Mouse (Mus musculus) brain, embryonic 14.5 days (tissue): ENCODE measurements around the gene Zbtb44.

Source experiments
- CTCF ChIP-seq: fragments of 200-500 bp; IDR thresholded peaks from 2 replicates; pipeline ENCODE4 v1.5.1; 2012; ENCODE audit warnings: inconsistent platforms, mild to moderate bottlenecking, moderate library complexity, borderline replicate concordance; ENCODE audit not compliant: insufficient read depth, insufficient read length; ENCODE audit errors: extremely low read depth
- POLR2A ChIP-seq: fragments of 200-500 bp; IDR thresholded peaks from 2 replicates; pipeline ENCODE4 v1.6.1; 2012; ENCODE audit warnings: mild to moderate bottlenecking, inconsistent platforms, borderline replicate concordance; ENCODE audit not compliant: poor library complexity, insufficient read depth, insufficient read length, severe bottlenecking; ENCODE audit errors: extremely low read depth

DNA sequence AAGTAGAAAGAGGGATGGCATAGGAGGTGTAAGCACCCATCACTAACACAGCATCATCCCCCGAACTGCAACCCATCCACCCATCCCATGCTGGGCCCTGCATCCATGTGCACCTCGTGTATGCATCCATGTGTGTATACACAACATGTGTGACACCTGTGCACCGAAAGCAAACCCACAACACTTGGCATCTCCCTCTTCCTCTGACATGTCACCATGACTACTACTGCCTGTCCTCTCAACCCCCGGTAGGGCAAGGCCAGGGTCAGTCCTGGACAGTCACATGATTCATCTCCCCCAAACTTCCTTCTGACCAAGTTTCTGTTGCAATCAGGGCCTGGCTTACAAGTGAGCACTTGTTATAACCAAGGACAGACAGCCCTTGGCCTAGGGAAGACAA lies 58.4 kb downstream of the Zbtb44 start:
- TF ChIP-seq CTCF (no peak), POLR2A (no peak)
